8 mouse cellular contexts compared by ENCODE assay signal in the genomic region with DNA sequence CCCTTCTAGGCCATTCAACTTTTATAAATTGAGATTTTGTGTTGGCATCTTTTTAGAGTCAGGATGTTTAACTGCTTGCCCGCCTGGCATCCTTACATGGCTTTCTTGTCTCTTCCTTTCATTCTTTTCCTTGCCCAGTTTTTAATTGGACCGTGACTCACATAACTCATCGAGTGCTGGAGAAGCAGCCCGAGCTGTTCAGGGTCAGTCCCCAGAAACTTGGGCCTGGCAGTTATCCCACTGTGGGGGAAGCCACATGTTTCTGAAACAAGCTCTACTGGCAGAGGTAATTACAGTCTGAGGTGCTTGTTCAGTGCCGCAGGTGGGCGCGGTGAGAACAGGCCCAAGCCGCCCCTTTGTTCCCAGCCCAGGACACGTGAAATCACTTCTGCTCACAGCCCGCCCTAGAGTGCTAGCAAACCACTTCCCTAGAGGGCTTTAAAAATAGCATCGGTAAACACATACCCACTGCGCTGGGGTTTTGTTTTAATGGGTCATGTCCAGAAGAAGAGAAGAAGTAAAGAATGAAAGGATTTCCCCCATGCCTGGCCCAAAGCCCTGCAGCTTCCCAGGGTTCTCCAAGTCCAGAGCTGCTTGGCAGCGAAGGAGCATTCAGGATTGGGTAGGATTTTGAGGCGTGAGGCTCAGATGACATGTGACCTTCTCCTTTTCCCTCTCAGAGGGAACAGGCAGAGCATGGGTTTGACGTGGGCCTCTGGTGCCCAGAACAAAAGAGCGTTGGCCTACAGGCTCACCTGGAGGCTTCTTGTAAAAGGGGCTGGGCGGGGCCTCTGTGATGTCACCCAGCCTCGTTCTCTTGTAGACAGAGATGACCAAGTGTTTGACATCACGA. TPM values are rescaled to one million over a fixed set of nuclear protein-coding genes. Genes with fewer than 3 reads are reported as not detected.
DNase-seq lines count a peak whose midpoint lies in the region; ATAC-seq and TF ChIP-seq lines count a peak whose summit lies in the region.

No protein-coding gene starts in this region.

- TF ChIP-seq EP300 in heart, adult 2 months (IDR thresholded peaks at IDR 0.05; ENCODE audit: insufficient read depth, low read depth, low read length): peak; percentile 35; the same call in 1 of the 2 replicates

- no peak overlapping the region for H3K4me2 ChIP-seq in kidney, embryonic 16.5 days (replicated peaks; ENCODE audit: low read depth, low read length)
- 0 out of 2 replicates have a peak overlapping the region, but pooled peaks have one; percentile 17 for H3K4me2 ChIP-seq in limb, embryonic 15.5 days

- H3K27me3 ChIP-seq in heart, adult 2 months (ENCODE audit: control insufficient read depth, insufficient read depth, low read length): no peaks in the 10 kb centered on the region
- H3K27me3 ChIP-seq in kidney, embryonic 16.5 days (ENCODE audit: insufficient read depth, low read length): no peaks in the 10 kb centered on the region
- H3K27me3 ChIP-seq in limb, embryonic 15.5 days: no peaks in the 10 kb centered on the region

- TF ChIP-seq CTCF in cortical plate, adult 2 months (IDR thresholded peaks at IDR 0.05; ENCODE audit: extremely low read depth, insufficient read depth, low read length): no peak
- no peak for TF ChIP-seq CTCF in heart, adult 2 months (IDR thresholded peaks at IDR 0.05)

- H3K4me3 ChIP-seq in cortical plate, adult 2 months (ENCODE audit: insufficient read depth, low read length): no peak overlapping the region
- peak overlapping the region; percentile 8; the same call in 1 of the 2 replicates for H3K4me3 ChIP-seq in heart, adult 2 months
- no peak overlapping the region for H3K4me3 ChIP-seq in kidney, embryonic 16.5 days (ENCODE audit: low read length)
- no peak overlapping the region for H3K4me3 ChIP-seq in limb, embryonic 15.5 days

- DNase-seq in urinary bladder, postnatal 14 days (ENCODE audit: low spot score): peak; percentile 40
- DNase-seq in urinary bladder, postnatal 10 days (ENCODE audit: low spot score): no peak
- peak; percentile 60 to 77 for DNase-seq in heart, adult 2 months
- DNase-seq in thymus, postnatal 36 days: peak; percentile 13 to 27

- peaks cover 5% of the 10 kb centered on the region; the same call in 1 of the 2 replicates for H3K9me3 ChIP-seq in kidney, embryonic 16.5 days (ENCODE audit: low read length)
- H3K9me3 ChIP-seq in limb, embryonic 15.5 days: no peaks in the 10 kb centered on the region

- no peaks in the 10 kb centered on the region for H3K36me3 ChIP-seq in heart, adult 2 months (ENCODE audit: control insufficient read depth, insufficient read depth, low read length)
- H3K36me3 ChIP-seq in kidney, embryonic 16.5 days (ENCODE audit: insufficient read depth, low read length): no peaks in the 10 kb centered on the region
- no peaks in the 10 kb centered on the region for H3K36me3 ChIP-seq in limb, embryonic 15.5 days

- no peaks in the 10 kb centered on the region for H3K79me2 ChIP-seq in heart, adult 2 months (replicated peaks; ENCODE audit: control insufficient read depth, insufficient read depth, low read length)

- peak overlapping the region; percentile 71; the same call in 1 of the 2 replicates for H3K27ac ChIP-seq in cortical plate, adult 2 months (ENCODE audit: insufficient read depth, low read length)
- peak overlapping the region; percentile 61 for H3K27ac ChIP-seq in heart, adult 2 months
- H3K27ac ChIP-seq in kidney, embryonic 16.5 days (ENCODE audit: low read length): peak overlapping the region; percentile 56
- H3K27ac ChIP-seq in limb, embryonic 15.5 days: peak overlapping the region; percentile 74

- H3K9ac ChIP-seq in heart, adult 2 months (ENCODE audit: low read depth, low read length): no peak overlapping the region
- H3K9ac ChIP-seq in kidney, embryonic 16.5 days (replicated peaks; ENCODE audit: low read length): no peak overlapping the region; the same call in 1 of the 2 replicates
- no peak overlapping the region for H3K9ac ChIP-seq in limb, embryonic 15.5 days

- H3K4me1 ChIP-seq in cortical plate, adult 2 months (ENCODE audit: control insufficient read depth, insufficient read depth, low read length): peaks cover 3% of the 10 kb centered on the region; the same call in 1 of the 2 replicates
- H3K4me1 ChIP-seq in heart, adult 2 months (ENCODE audit: control insufficient read depth, insufficient read depth, low read length): peaks cover 4% of the 10 kb centered on the region
- H3K4me1 ChIP-seq in kidney, embryonic 16.5 days (ENCODE audit: insufficient read depth, low read length): peaks cover 12% of the 10 kb centered on the region
- H3K4me1 ChIP-seq in limb, embryonic 15.5 days: peaks cover 14% of the 10 kb centered on the region

- peak; percentile 70 for ATAC-seq in kidney, embryonic 16.5 days (ENCODE audit: low FRiP score, low TSS enrichment)
- peak; percentile 64 for ATAC-seq in limb, embryonic 15.5 days (ENCODE audit: insufficient number of reproducible peaks, low FRiP score, low TSS enrichment, low read depth)
- ATAC-seq in neutrophil, adult 5-6 weeks (ENCODE audit: extremely low read depth, insufficient number of reproducible peaks, low FRiP score, poor library complexity, severe bottlenecking): peak; percentile 82

- WGBS in heart, adult 2 months: 29% methylated on average over 19 of the region's 19 CpGs
- 66% methylated on average over 19 of the region's 19 CpGs for WGBS in kidney, embryonic 16.5 days
- WGBS in limb, embryonic 15.5 days: 35% methylated on average over 19 of the region's 19 CpGs

- intact Hi-C loops in heart, adult 2 months (cut with DNase I): loop anchor here (5.0 kb wide), 1 partner anchor 66 kb away; a partner anchor contains a TSS

- TF ChIP-seq POLR2A in cortical plate, adult 2 months (IDR thresholded peaks at IDR 0.05; ENCODE audit: extremely low read depth, insufficient read depth, low read length): no peak
- no peak for TF ChIP-seq POLR2A in heart, adult 2 months (IDR thresholded peaks at IDR 0.05; ENCODE audit: insufficient read depth, low read depth, low read length)

RNA-seq across cellular contexts. Expression of a gene that starts 43.4 kb away (rescaled TPM):
- polyA plus RNA-seq in cortical plate, adult 2 months (2012; rRNA removed): 1.6 and 1.8 TPM in 2 replicates
- 10 to 100 TPM; 24.0 to 27.1 TPM for total RNA-seq in heart, adult 2 months (2021)
- polyA plus RNA-seq in heart, adult 2 months (2012; rRNA removed): 30.6 and 41.7 TPM in 2 replicates
- polyA plus RNA-seq in kidney, embryonic 16.5 days (2015; fragmentation: Nextera tagmentation; extraction: Ambion mirVana): 9.9 and 10.6 TPM in 2 replicates
- 6.0 and 6.1 TPM in 2 replicates for polyA plus RNA-seq in limb, embryonic 15.5 days (2015; fragmentation: Nextera tagmentation; extraction: Ambion mirVana)
- total RNA-seq in neutrophil, adult 5-6 weeks (2017): 0.93 and 1.1 TPM in 2 replicates
